Mouse (Mus musculus): ENCODE data around the gene Ap5z1.

- TF ChIP-seq GATA1 (IDR thresholded peaks at IDR 0.05; ENCODE audit: borderline replicate concordance, low read length) (no peak), FLI1 (IDR thresholded peaks at IDR 0.05; ENCODE audit: low read length) (no peak)
Observed at GRCm38 (mm10) chr5:142504175-142504574, 40.4 kb downstream of the Ap5z1 start.
